Mouse (Mus musculus): ENCODE measurements around the gene Tnfrsf11a. TPM values are rescaled to one million over a fixed set of nuclear protein-coding genes. Genes with fewer than 3 reads are reported as not detected.

Gene Tnfrsf11a
- total and polyA plus RNA-seq, 2 experiments from 2014 or later, result 0.34 to 0.53 TPM

DNA sequence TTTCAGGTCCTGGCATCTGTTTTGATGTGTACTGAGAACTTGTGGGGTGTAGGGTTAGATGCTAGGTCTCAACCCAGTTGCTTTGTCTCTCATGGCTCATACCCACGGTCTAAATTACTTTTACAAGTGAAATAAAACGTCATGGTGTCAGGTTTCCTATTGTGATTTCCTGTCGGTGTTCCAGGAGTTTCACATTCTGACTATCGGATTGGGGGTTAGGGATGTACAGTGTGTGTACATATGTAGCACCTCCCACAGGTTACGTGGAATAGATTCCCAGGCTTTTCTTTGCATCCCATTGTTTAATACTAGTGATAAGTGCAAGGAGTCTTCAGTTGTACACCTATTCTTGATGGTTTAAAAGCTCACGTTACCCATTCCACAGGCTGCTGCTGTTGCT is 38.5 kb downstream of the Tnfrsf11a start:
- H3K4me2 ChIP-seq (ENCODE audit: low read depth, low read length), result no peak overlapping the region
- peaks cover 7% of the 10 kb centered on the region; the same call in 1 of the 2 replicates for H3K4me1 ChIP-seq (ENCODE audit: control insufficient read depth, insufficient read depth)
- H3K4me3 ChIP-seq (ENCODE audit: low read depth, low read length), result no peak overlapping the region
- 52% methylated on average over 6 of the region's 6 CpGs for WGBS
- H3K9me3 ChIP-seq (replicated peaks; ENCODE audit: control insufficient read depth, low read length), result no peaks in the 10 kb centered on the region
- H3K36me3 ChIP-seq (replicated peaks; ENCODE audit: control insufficient read depth, insufficient read depth, low read length), result no peaks in the 10 kb centered on the region
- TF ChIP-seq EP300 (IDR thresholded peaks at IDR 0.05; ENCODE audit: low read depth) (no peak), CTCF (IDR thresholded peaks at IDR 0.05; ENCODE audit: low read depth) (no peak)
- H3K27ac ChIP-seq (ENCODE audit: low read depth), result no peak overlapping the region
- no peak for DNase-seq (ENCODE audit: low spot score)
- no peak overlapping the region for H3K9ac ChIP-seq (replicated peaks; ENCODE audit: low read depth, low read length)
- ATAC-seq (ENCODE audit: insufficient read depth, low read depth), result no peak
- H3K27me3 ChIP-seq (ENCODE audit: control insufficient read depth, insufficient read depth, low read length), result no peaks in the 10 kb centered on the region

DNA sequence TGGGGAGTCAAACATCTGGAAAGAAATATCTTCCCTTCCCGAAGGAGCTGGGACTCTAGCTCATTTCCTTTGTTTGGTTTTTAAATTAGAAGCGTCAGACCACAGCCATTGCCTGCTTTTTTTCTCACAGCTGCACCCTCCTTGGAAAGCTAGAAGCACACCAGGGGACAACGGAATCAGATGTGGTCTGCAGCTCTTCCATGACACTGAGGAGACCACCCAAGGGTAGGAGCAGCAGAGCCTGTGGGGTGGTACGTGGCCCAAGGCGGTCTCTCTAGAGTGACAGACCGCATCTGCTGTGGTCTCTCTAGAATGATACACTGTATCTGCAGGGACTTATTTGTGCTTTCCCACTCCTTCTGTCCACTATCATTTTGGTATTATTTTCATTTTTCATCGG is 39.2 kb downstream of the Tnfrsf11a start:
- WGBS, result 64% methylated on average over 7 of the region's 7 CpGs
- no peaks in the 10 kb centered on the region for H3K9me3 ChIP-seq (replicated peaks; ENCODE audit: control insufficient read depth, low read length)
- no peak for ATAC-seq (ENCODE audit: insufficient read depth, low read depth)

DNA sequence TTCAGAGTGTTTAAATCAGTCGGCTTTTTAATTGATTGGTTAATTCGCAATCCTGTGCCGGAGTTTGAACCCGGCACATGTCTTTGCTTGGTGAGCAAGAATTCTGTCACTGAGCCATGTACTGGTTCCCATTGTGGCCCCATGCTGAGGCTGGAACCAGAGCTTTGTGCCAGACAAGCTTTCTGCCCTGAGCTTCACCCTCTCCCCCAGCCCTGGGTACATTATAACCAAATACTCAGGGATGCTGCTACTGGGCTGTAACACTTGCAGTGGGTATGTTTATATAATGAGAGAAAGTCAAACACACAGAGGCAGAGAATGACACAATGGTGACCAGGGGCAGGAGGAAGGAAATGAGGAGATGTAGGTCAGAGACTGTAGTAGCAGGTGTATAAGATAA is 43.8 kb downstream of the Tnfrsf11a start:
- Histone ChIP-seq H3K4me3 (ENCODE audit: low read depth, low read length) (no peak overlapping the region), H3K9ac (replicated peaks; ENCODE audit: low read depth, low read length) (no peak overlapping the region), H3K27ac (ENCODE audit: low read depth) (no peak overlapping the region), H3K4me1 (ENCODE audit: control insufficient read depth, insufficient read depth) (peaks cover 5% of the 10 kb centered on the region; the same call in 1 of the 2 replicates), H3K36me3 (replicated peaks; ENCODE audit: control insufficient read depth, insufficient read depth, low read length) (no peaks in the 10 kb centered on the region), H3K27me3 (ENCODE audit: control insufficient read depth, insufficient read depth, low read length) (no peaks in the 10 kb centered on the region), H3K9me3 (replicated peaks; ENCODE audit: control insufficient read depth, low read length) (no peaks in the 10 kb centered on the region), H3K4me2 (ENCODE audit: low read depth, low read length) (no peak overlapping the region)
- TF ChIP-seq EP300 (IDR thresholded peaks at IDR 0.05; ENCODE audit: low read depth) (no peak), CTCF (IDR thresholded peaks at IDR 0.05; ENCODE audit: low read depth) (no peak)
- DNase-seq (ENCODE audit: low spot score) (no peak), ATAC-seq (ENCODE audit: insufficient read depth, low read depth) (no peak)
- 95% methylated on average over 4 of the region's 4 CpGs for WGBS

More for the DNA sequence above, 39.2 kb downstream of the Tnfrsf11a start:
- Histone ChIP-seq H3K4me2 (ENCODE audit: low read depth, low read length) (no peak overlapping the region), H3K9ac (replicated peaks; ENCODE audit: low read depth, low read length) (no peak overlapping the region), H3K27ac (ENCODE audit: low read depth) (no peak overlapping the region), H3K4me1 (ENCODE audit: control insufficient read depth, insufficient read depth) (peaks cover 2% of the 10 kb centered on the region; the same call in 1 of the 2 replicates), H3K27me3 (ENCODE audit: control insufficient read depth, insufficient read depth, low read length) (no peaks in the 10 kb centered on the region), H3K4me3 (ENCODE audit: low read depth, low read length) (no peak overlapping the region), H3K36me3 (replicated peaks; ENCODE audit: control insufficient read depth, insufficient read depth, low read length) (no peaks in the 10 kb centered on the region)
- no peak for DNase-seq (ENCODE audit: low spot score)
- TF ChIP-seq CTCF (IDR thresholded peaks at IDR 0.05; ENCODE audit: low read depth) (no peak), EP300 (IDR thresholded peaks at IDR 0.05; ENCODE audit: low read depth) (no peak)

DNA sequence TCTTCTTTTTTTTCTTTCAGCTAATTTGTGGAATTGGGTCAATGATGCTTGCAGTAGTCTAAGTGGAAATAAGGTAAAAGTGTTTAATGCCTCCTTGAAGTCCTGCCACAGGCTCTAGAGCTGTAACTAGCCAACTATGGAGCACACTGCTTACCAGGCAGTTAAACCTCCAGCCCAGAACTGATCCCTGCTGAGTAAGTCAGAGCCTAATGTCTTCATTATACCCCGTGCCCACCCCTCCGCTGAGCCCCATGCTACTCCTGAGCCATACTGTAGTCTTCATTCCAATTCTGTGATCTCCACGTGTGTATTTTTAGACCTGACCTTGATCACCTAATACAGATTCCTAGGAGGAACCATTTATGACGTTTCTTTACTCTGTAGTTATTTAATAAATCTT is 44.5 kb downstream of the Tnfrsf11a start:
- H3K9ac ChIP-seq (replicated peaks; ENCODE audit: low read depth, low read length), result no peak overlapping the region
- no peak overlapping the region for H3K4me3 ChIP-seq (ENCODE audit: low read depth, low read length)
- H3K36me3 ChIP-seq (replicated peaks; ENCODE audit: control insufficient read depth, insufficient read depth, low read length), result no peaks in the 10 kb centered on the region
- WGBS, result 43% methylated on average over 4 of the region's 4 CpGs
- no peaks in the 10 kb centered on the region for H3K27me3 ChIP-seq (ENCODE audit: control insufficient read depth, insufficient read depth, low read length)
- H3K4me1 ChIP-seq (ENCODE audit: control insufficient read depth, insufficient read depth), result peaks cover 5% of the 10 kb centered on the region; the same call in 1 of the 2 replicates
- ATAC-seq (ENCODE audit: insufficient read depth, low read depth), result no peak
- no peak overlapping the region for H3K27ac ChIP-seq (ENCODE audit: low read depth)
- no peak for TF ChIP-seq CTCF (IDR thresholded peaks at IDR 0.05; ENCODE audit: low read depth)
- no peak for TF ChIP-seq EP300 (IDR thresholded peaks at IDR 0.05; ENCODE audit: low read depth)
- H3K4me2 ChIP-seq (ENCODE audit: low read depth, low read length), result no peak overlapping the region
- no peak for DNase-seq (ENCODE audit: low spot score)
- H3K9me3 ChIP-seq (replicated peaks; ENCODE audit: control insufficient read depth, low read length), result no peaks in the 10 kb centered on the region

DNA sequence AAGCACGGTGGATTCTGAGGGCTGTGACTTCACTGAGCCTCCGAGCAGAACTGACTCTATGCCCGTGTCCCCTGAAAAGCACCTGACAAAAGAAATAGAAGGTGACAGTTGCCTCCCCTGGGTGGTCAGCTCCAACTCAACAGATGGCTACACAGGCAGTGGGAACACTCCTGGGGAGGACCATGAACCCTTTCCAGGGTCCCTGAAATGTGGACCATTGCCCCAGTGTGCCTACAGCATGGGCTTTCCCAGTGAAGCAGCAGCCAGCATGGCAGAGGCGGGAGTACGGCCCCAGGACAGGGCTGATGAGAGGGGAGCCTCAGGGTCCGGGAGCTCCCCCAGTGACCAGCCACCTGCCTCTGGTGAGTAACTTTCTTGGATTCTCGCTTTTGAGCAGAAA is 46.9 kb downstream of the Tnfrsf11a start:
- no peaks in the 10 kb centered on the region for H3K9me3 ChIP-seq (replicated peaks; ENCODE audit: control insufficient read depth, low read length)
- 84% methylated on average over 7 of the region's 7 CpGs for whole genome bisulfite sequencing
- H3K27ac ChIP-seq (ENCODE audit: low read depth), result no peak overlapping the region
- no peak for ATAC-seq (ENCODE audit: insufficient read depth, low read depth)
- H3K4me3 ChIP-seq (ENCODE audit: low read depth, low read length), result no peak overlapping the region
- TF ChIP-seq EP300 (IDR thresholded peaks at IDR 0.05; ENCODE audit: low read depth), result no peak
- TF ChIP-seq CTCF (IDR thresholded peaks at IDR 0.05; ENCODE audit: low read depth), result no peak
- no peaks in the 10 kb centered on the region for H3K27me3 ChIP-seq (ENCODE audit: control insufficient read depth, insufficient read depth, low read length)
- DNase-seq (ENCODE audit: low spot score), result no peak
- H3K4me2 ChIP-seq (ENCODE audit: low read depth, low read length), result no peak overlapping the region
- no peak overlapping the region for H3K9ac ChIP-seq (replicated peaks; ENCODE audit: low read depth, low read length)
- no peaks in the 10 kb centered on the region for H3K36me3 ChIP-seq (replicated peaks; ENCODE audit: control insufficient read depth, insufficient read depth, low read length)
- peaks cover 5% of the 10 kb centered on the region; the same call in 1 of the 2 replicates for H3K4me1 ChIP-seq (ENCODE audit: control insufficient read depth, insufficient read depth)

DNA sequence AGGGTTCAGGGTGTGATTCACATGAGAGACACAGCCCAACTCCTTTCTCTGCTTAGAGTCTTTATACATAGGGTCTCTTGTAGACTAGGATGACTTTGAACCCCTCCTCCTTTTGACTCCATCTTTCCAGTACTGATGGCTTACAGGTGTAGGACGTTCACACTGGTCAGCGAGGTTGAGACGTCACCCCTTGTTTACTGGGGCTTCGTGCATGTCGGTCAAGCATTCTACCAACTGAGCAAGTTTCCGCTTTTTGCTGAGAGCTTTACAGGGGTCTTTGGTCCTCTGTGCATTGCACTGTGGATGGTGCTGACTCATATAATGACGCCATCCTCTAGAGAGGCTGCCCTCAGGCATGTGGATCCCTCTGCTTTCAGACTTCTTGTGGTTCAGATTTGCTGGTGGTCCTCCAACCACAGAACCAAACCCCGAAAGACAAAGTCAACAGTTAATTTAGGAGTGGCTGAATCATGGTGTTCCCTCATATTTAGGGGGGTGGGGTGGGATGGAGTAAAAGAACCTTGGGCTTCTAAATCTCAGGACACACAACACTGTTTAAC is 47.3 kb downstream of the Tnfrsf11a start:
- no peak for TF ChIP-seq CTCF (IDR thresholded peaks at IDR 0.05; ENCODE audit: low read depth)
- H3K9me3 ChIP-seq (replicated peaks; ENCODE audit: control insufficient read depth, low read length), result no peaks in the 10 kb centered on the region
- 85% methylated on average over 8 of the region's 8 CpGs for WGBS
- H3K27ac ChIP-seq (ENCODE audit: low read depth), result no peak overlapping the region
- no peak overlapping the region for H3K9ac ChIP-seq (replicated peaks; ENCODE audit: low read depth, low read length)
- H3K4me3 ChIP-seq (ENCODE audit: low read depth, low read length), result no peak overlapping the region
- H3K4me2 ChIP-seq (ENCODE audit: low read depth, low read length), result no peak overlapping the region
- no peaks in the 10 kb centered on the region for H3K36me3 ChIP-seq (replicated peaks; ENCODE audit: control insufficient read depth, insufficient read depth, low read length)
- H3K27me3 ChIP-seq (ENCODE audit: control insufficient read depth, insufficient read depth, low read length), result no peaks in the 10 kb centered on the region
- ATAC-seq (ENCODE audit: insufficient read depth, low read depth), result no peak
- no peak for DNase-seq (ENCODE audit: low spot score)
- H3K4me1 ChIP-seq (ENCODE audit: control insufficient read depth, insufficient read depth), result peaks cover 5% of the 10 kb centered on the region; the same call in 1 of the 2 replicates

All from heart, postnatal 0 days (tissue).